Mouse (Mus musculus) limb, embryonic 11.5 days (tissue): Measurements from ENCODE around the gene Rdh13. TPM values are rescaled to one million over a fixed set of nuclear protein-coding genes. Genes with fewer than 3 reads are reported as not detected.

Experiments
- ATAC-seq: fragments of 200-750 bp; cut with Nextera tagmentation; 2 replicates; pipeline ENCODE4 v1.8.0; 2017; ENCODE audit warnings: low read depth; ENCODE audit not compliant: insufficient number of reproducible peaks, low FRiP score, low TSS enrichment
- DNase-seq: peaks from one replicate; pipeline ENCODE4 v3.0.0-alpha.2; 2015; ENCODE audit warnings: low spot score
- H3K27ac ChIP-seq: fragments of 300-500 bp; sonication (generic); replicated peaks from 2 replicates; pipeline ENCODE4 v1.5.1; 2014; ENCODE audit warnings: low read depth, mild to moderate bottlenecking, low read length
- H3K27me3 ChIP-seq: fragments of 300-500 bp; sonication (generic); 2 replicates; pipeline ENCODE4 v1.6.1; 2014; ENCODE audit warnings: mild to moderate bottlenecking, low read length, mixed read lengths; ENCODE audit not compliant: control insufficient read depth, insufficient read depth
- H3K36me3 ChIP-seq: fragments of 300-500 bp; sonication (generic); 2 replicates; pipeline ENCODE4 v1.6.1; 2014; ENCODE audit warnings: mild to moderate bottlenecking, low read length, moderate library complexity, mixed read lengths; ENCODE audit not compliant: control insufficient read depth, insufficient read depth
- H3K4me1 ChIP-seq: fragments of 300-500 bp; sonication (generic); 2 replicates; pipeline ENCODE4 v1.6.1; 2014; ENCODE audit warnings: low read length, mixed read lengths; ENCODE audit not compliant: control insufficient read depth, insufficient read depth
- H3K4me2 ChIP-seq: fragments of 300-500 bp; sonication (generic); 2 replicates; pipeline ENCODE4 v1.6.1; 2014; ENCODE audit warnings: low read depth, mild to moderate bottlenecking, moderate library complexity; ENCODE audit not compliant: severe bottlenecking
- H3K4me3 ChIP-seq: fragments of 300-500 bp; sonication (generic); 2 replicates; pipeline ENCODE4 v1.5.1; 2014; ENCODE audit warnings: low read depth, low read length
- H3K9ac ChIP-seq: fragments of 300-500 bp; sonication (generic); 2 replicates; pipeline ENCODE4 v1.6.1; 2014; ENCODE audit warnings: mild to moderate bottlenecking, low read length
- H3K9me3 ChIP-seq: fragments of 300-500 bp; sonication (generic); 2 replicates; pipeline ENCODE4 v1.6.1; 2016; ENCODE audit warnings: low read length; ENCODE audit not compliant: control insufficient read depth
- WGBS: fragments of 180-500 bp; shearing (Covaris S2); extraction: QIAGEN DNeasy Blood & Tissue Kit; methylation state at CpG from one replicate; pipeline ENCODE4 v1.1.7; 2014; 5-methylcytosine and 5-hydroxymethylcytosine counted together
- polyA plus RNA-seq: library from polyadenylated mRNA; unstranded; fragments of >200 nt; fragmentation: Nextera tagmentation; extraction: Ambion mirVana; gene quantifications from 2 replicates; pipeline ENCODE4 v1.2.1, GENCODE M21; 2014

The Rdh13 gene
- polyA plus RNA-seq, 1 experiment from 2014 or later: 29.8 TPM

GRCm38 (mm10) chr7:4478021-4478795 lies 32.8 kb upstream of the Rdh13 start:
- H3K9me3 ChIP-seq: no peaks in the 10 kb centered on the region
- peak; percentile 95 for ATAC-seq
- H3K9ac ChIP-seq: peak overlapping the region; percentile 72
- H3K27ac ChIP-seq: peak overlapping the region; percentile 90
- DNase-seq: peak; percentile 88
- H3K4me1 ChIP-seq: peaks cover 6% of the 10 kb centered on the region; the same call in 1 of the 2 replicates
- H3K36me3 ChIP-seq: peaks cover 8% of the 10 kb centered on the region
- H3K27me3 ChIP-seq: peaks cover 7% of the 10 kb centered on the region
- H3K4me2 ChIP-seq: peak overlapping the region; percentile 74
- whole genome bisulfite sequencing: under 1% methylated on average over 39 of the region's 39 CpGs
- H3K4me3 ChIP-seq: peak overlapping the region; percentile 47

GRCm38 (mm10) chr7:4473940-4474339 lies 28.5 kb upstream of the Rdh13 start:
- DNase-seq (no peak), ATAC-seq (no peak)
- H3K27ac ChIP-seq: no peak overlapping the region
- peaks cover 9% of the 10 kb centered on the region for H3K4me1 ChIP-seq
- no peaks in the 10 kb centered on the region for H3K9me3 ChIP-seq
- H3K4me3 ChIP-seq: no peak overlapping the region
- WGBS: 6% methylated on average over 18 of the region's 19 CpGs
- no peak overlapping the region for H3K9ac ChIP-seq
- H3K4me2 ChIP-seq: no peak overlapping the region
- no peaks in the 10 kb centered on the region for H3K36me3 ChIP-seq
- peaks cover 35% of the 10 kb centered on the region for H3K27me3 ChIP-seq

GRCm38 (mm10) chr7:4471179-4471555 lies 25.7 kb upstream of the Rdh13 start:
- Histone ChIP-seq H3K9ac (peak overlapping the region; percentile 22; the same call in 1 of the 2 replicates), H3K9me3 (no peaks in the 10 kb centered on the region), H3K4me1 (peaks cover 3% of the 10 kb centered on the region; the same call in 1 of the 2 replicates), H3K4me2 (peak overlapping the region; percentile 54), H3K27me3 (peaks cover 35% of the 10 kb centered on the region), H3K36me3 (no peaks in the 10 kb centered on the region), H3K4me3 (peak overlapping the region; percentile 23), H3K27ac (no peak overlapping the region)
- ATAC-seq: peak; percentile 70; the same call in 1 of the 2 replicates
- peak; percentile 85 for DNase-seq
- under 1% methylated on average over 24 of the region's 24 CpGs for WGBS

- DNase-seq: peak; percentile 78
- Histone ChIP-seq H3K36me3 (no peaks in the 10 kb centered on the region), H3K9ac (peak overlapping the region; percentile 22; the same call in 1 of the 2 replicates), H3K4me2 (peak overlapping the region; percentile 54), H3K27ac (no peak overlapping the region), H3K27me3 (peaks cover 35% of the 10 kb centered on the region), H3K9me3 (no peaks in the 10 kb centered on the region), H3K4me3 (peak overlapping the region; percentile 23), H3K4me1 (peaks cover 3% of the 10 kb centered on the region; the same call in 1 of the 2 replicates)
- peak; percentile 4; the same call in 1 of the 2 replicates for ATAC-seq
- 3% methylated on average over 35 of the region's 35 CpGs for WGBS
Measured at GRCm38 (mm10) chr7:4470275-4471178, 25.1 kb upstream of the Rdh13 start.

GRCm38 (mm10) chr7:4467801-4468200 lies 22.4 kb upstream of the Rdh13 start:
- 75% methylated on average over 3 of the region's 3 CpGs for WGBS
- no peak overlapping the region for H3K9ac ChIP-seq

GRCm38 (mm10) chr7:4464194-4464824 lies 18.9 kb upstream of the Rdh13 start:
- Histone ChIP-seq H3K9me3 (no peaks in the 10 kb centered on the region), H3K27me3 (no peaks in the 10 kb centered on the region), H3K4me3 (no peak overlapping the region), H3K9ac (no peak overlapping the region), H3K4me2 (no peak overlapping the region), H3K27ac (no peak overlapping the region), H3K4me1 (no peaks in the 10 kb centered on the region), H3K36me3 (no peaks in the 10 kb centered on the region)
- DNase-seq (no peak), ATAC-seq (0 out of 2 replicates have a peak, but pooled peaks have one; percentile 23)
- WGBS: 5% methylated on average over 12 of the region's 12 CpGs

More at GRCm38 (mm10) chr7:4467801-4468200, 22.4 kb upstream of the Rdh13 start:
- Histone ChIP-seq H3K4me3 (no peak overlapping the region), H3K4me2 (no peak overlapping the region), H3K9me3 (no peaks in the 10 kb centered on the region), H3K27me3 (peaks cover 24% of the 10 kb centered on the region), H3K27ac (no peak overlapping the region), H3K4me1 (peaks cover 3% of the 10 kb centered on the region; the same call in 1 of the 2 replicates), H3K36me3 (no peaks in the 10 kb centered on the region)
- ATAC-seq (no peak), DNase-seq (no peak)

GRCm38 (mm10) chr7:4460576-4461434 lies 15.4 kb upstream of the Rdh13 start, which contains the start of gene Eps8l1:
Gene Eps8l1, plus strand, starts transcription at chr7:4460674.
- peak within 1 kb of the TSS; percentile 27 for H3K4me2 ChIP-seq
- no peaks in the 10 kb centered on the region for H3K9me3 ChIP-seq
- DNase-seq (no peak), ATAC-seq (0 out of 2 replicates have a peak, but pooled peaks have one; percentile 54)
- H3K9ac ChIP-seq: peak within 1 kb of the TSS; percentile 22
- H3K27ac ChIP-seq: no peak within 1 kb of the TSS
- H3K4me3 ChIP-seq: peak within 1 kb of the TSS; percentile 20
- no peaks in the 10 kb centered on the region for H3K36me3 ChIP-seq
- 68% methylated on average over 13 of the region's 16 CpGs for WGBS
- no peaks in the 10 kb centered on the region for H3K4me1 ChIP-seq
- no peaks in the 10 kb centered on the region for H3K27me3 ChIP-seq
